Mouse (Mus musculus) forebrain, postnatal 0 days (tissue): ENCODE data around the gene Rpl28. TPM values are rescaled to one million over a fixed set of nuclear protein-coding genes. Genes with fewer than 3 reads are reported as not detected.
"Not testable (repeated sequence)": the region's sequence is repeated elsewhere in the genome, so short reads cannot be mapped to it uniquely, and the experiment has no call there.

ENCODE experiments used
- ATAC-seq: fragments of 200-750 bp; cut with Nextera tagmentation; 2 replicates; pipeline ENCODE4 v1.8.0; 2017; ENCODE audit warnings: mild to moderate bottlenecking, moderate library complexity
- DNase-seq: peaks from one replicate; pipeline ENCODE4 v3.0.0-alpha.2; 2015
- H3K27ac ChIP-seq: fragments of 300-500 bp; sonication (generic); 2 replicates; pipeline ENCODE4 v1.5.1; 2014; ENCODE audit warnings: low read depth, mild to moderate bottlenecking, antibody characterized with exemption, low read length, moderate library complexity, mixed read lengths
- H3K27me3 ChIP-seq: fragments of 300-500 bp; sonication (generic); 2 replicates; pipeline ENCODE4 v1.6.1; 2014; ENCODE audit warnings: mild to moderate bottlenecking, low read length, mixed read lengths; ENCODE audit not compliant: insufficient read depth
- H3K36me3 ChIP-seq: fragments of 300-500 bp; sonication (generic); 2 replicates; pipeline ENCODE4 v1.6.1; 2014; ENCODE audit warnings: mild to moderate bottlenecking, moderate library complexity; ENCODE audit not compliant: insufficient read depth
- H3K4me1 ChIP-seq: fragments of 300-500 bp; sonication (generic); 2 replicates; pipeline ENCODE4 v1.6.1; 2014; ENCODE audit warnings: antibody characterized with exemption; ENCODE audit not compliant: insufficient read depth
- H3K4me2 ChIP-seq: fragments of 300-500 bp; sonication (generic); 2 replicates; pipeline ENCODE4 v1.6.1; 2014; ENCODE audit warnings: low read depth, mild to moderate bottlenecking, moderate library complexity
- H3K4me3 ChIP-seq: fragments of 300-500 bp; sonication (generic); 2 replicates; pipeline ENCODE4 v1.5.1; 2014; ENCODE audit warnings: low read depth, low read length, mixed read lengths
- H3K9ac ChIP-seq: fragments of 300-500 bp; sonication (generic); 2 replicates; pipeline ENCODE4 v1.6.1; 2014; ENCODE audit warnings: mild to moderate bottlenecking
- H3K9me3 ChIP-seq: fragments of 300-500 bp; sonication (generic); 2 replicates; pipeline ENCODE4 v1.6.1; 2016; ENCODE audit warnings: low read length
- CTCF ChIP-seq: sonication (generic); IDR thresholded peaks from 2 replicates; pipeline ENCODE4 v1.5.1; 2016; ENCODE audit warnings: antibody characterized with exemption, control low read depth, low read depth
- WGBS: fragments of 180-500 bp; shearing (Covaris S2); extraction: QIAGEN DNeasy Blood & Tissue Kit; methylation state at CpG from one replicate; pipeline ENCODE4 v1.1.7; 2014; 5-methylcytosine and 5-hydroxymethylcytosine counted together
- polyA plus RNA-seq: library from polyadenylated mRNA; unstranded; fragments of >200 nt; fragmentation: Nextera tagmentation; extraction: Ambion mirVana; gene quantifications from 2 replicates; pipeline ENCODE4 v1.2.1, GENCODE M21; 2015
- total RNA-seq: library from RNA; depleted of rRNA; stranded (reverse); fragments of >200 nt; gene quantifications from 2 replicates; pipeline ENCODE4 v1.2.3, GENCODE M21; 2014

Gene Rpl28
- total and polyA plus RNA-seq, 2 experiments from 2014 or later, result 161 to 313 TPM

- no peak for TF ChIP-seq CTCF
- 87% methylated on average over 14 of the region's 14 CpGs for WGBS
- ATAC-seq, result no peak
These were observed 8.9 kb upstream of the Rpl28 start for GRCm38 (mm10) chr7:4783667-4784268.

DNA sequence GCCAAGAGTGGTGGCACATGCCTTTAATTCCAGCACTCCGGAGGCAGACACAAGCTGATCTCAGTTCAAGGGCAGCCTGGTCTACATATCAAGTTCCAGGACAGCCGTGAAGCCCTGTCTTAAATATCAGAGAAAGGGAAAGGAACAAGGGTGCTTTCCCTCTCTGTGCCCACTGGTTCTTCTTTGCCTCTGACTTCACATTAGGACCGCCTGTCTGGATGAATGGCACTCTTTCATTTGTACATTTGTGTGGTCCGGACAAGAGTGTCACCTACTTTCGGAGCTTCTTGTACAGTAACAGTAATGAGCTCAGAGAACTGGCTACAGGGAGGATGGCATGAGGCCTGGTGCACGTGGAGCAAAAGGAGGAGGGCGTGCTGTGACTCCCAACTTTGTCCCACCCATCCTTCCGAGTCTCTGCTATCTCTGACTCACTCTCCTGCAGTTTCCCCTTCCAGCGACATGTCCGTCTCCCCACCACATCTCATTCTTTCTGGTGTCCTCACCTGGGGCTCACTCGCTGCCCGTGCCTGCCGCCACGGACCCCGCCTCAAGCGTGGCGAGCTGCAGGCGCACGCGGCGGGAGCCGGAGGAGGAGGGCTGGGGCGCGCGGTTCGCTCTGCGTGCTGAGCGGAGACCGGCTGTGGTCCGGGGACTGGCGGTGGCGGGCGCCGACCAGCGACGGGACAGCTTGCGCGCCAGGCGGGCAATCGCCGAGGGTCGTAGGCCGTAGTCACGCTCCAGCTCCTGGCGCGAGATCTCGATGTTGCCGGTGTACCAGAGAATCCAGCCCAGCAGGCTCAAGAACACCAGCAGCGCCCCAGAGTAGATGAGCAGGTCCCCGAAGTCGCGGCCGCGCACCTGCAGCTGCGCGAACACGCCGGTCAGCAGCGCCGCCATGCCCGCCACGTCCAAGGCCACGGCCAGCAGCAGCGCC, 3.9 kb upstream of the Rpl28 start:
- H3K9me3 ChIP-seq, result no peaks in the 10 kb centered on the region
- peak overlapping the region; percentile 56 for H3K4me3 ChIP-seq
- no peaks in the 10 kb centered on the region for H3K27me3 ChIP-seq
- peak; percentile 38; the same call in 1 of the 2 replicates for TF ChIP-seq CTCF
- peak overlapping the region; percentile 74 for H3K9ac ChIP-seq
- WGBS, result 2% methylated on average over 59 of the region's 64 CpGs
- 0 out of 2 replicates have a peak, but pooled peaks cover 2% of the 10 kb centered on the region for H3K4me1 ChIP-seq
- DNase-seq, result peak; percentile 62
- H3K36me3 ChIP-seq, result no peaks in the 10 kb centered on the region
- ATAC-seq, result peak; percentile 19
- peak overlapping the region; percentile 45 for H3K27ac ChIP-seq
- peak overlapping the region; percentile 93 for H3K4me2 ChIP-seq

More at GRCm38 (mm10) chr7:4783667-4784268, 8.9 kb upstream of the Rpl28 start:
- Histone ChIP-seq H3K9me3 (no peaks in the 10 kb centered on the region), H3K36me3 (no peaks in the 10 kb centered on the region), H3K4me3 (no peak overlapping the region), H3K27ac (no peak overlapping the region), H3K9ac (no peak overlapping the region), H3K4me2 (no peak overlapping the region), H3K4me1 (no peaks in the 10 kb centered on the region), H3K27me3 (0 out of 2 replicates have a peak, but pooled peaks cover 4% of the 10 kb centered on the region)
- no peak for DNase-seq

DNA sequence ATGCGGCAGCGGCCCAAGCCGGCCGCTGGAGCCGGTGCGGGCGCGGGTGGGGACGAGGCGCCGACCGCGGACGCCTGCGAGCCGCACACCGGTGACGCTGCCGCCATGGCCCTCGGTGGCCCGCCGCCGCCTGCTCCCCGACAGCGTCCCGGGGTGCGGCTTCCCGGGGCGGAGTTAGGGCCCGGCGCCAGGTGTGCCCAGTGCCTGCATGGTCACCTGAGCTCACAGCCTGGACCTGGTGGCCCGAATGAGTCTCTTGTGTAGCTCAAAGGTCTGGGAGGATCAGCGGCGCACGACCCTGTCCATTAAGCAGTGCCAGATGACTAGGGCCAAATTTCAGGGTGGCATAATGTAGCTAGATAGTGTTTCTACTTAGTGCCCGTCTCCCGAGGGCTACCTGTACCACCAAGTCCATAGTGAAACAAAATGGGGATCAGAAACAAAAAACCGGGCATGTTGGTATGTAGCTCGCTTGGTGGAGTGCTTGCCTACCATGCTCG, 3.2 kb upstream of the Rpl28 start, which contains the start of gene Tmem238:
Gene Tmem238 (minus strand): TSS at position 221 of the 500 bp plus-strand sequence.
- Histone ChIP-seq H3K4me3 (peak within 1 kb of the TSS; percentile 56), H3K27me3 (no peaks in the 10 kb centered on the region), H3K9ac (peak within 1 kb of the TSS; percentile 74), H3K4me1 (0 out of 2 replicates have a peak, but pooled peaks cover 4% of the 10 kb centered on the region), H3K9me3 (no peaks in the 10 kb centered on the region), H3K4me2 (peak within 1 kb of the TSS; percentile 93), H3K36me3 (peaks cover 5% of the 10 kb centered on the region; the same call in 1 of the 2 replicates), H3K27ac (peak within 1 kb of the TSS; percentile 45)
- WGBS, result 8% methylated on average over 40 of the region's 40 CpGs
- no peak for TF ChIP-seq CTCF
- no peak for ATAC-seq
- DNase-seq, result no peak

DNA sequence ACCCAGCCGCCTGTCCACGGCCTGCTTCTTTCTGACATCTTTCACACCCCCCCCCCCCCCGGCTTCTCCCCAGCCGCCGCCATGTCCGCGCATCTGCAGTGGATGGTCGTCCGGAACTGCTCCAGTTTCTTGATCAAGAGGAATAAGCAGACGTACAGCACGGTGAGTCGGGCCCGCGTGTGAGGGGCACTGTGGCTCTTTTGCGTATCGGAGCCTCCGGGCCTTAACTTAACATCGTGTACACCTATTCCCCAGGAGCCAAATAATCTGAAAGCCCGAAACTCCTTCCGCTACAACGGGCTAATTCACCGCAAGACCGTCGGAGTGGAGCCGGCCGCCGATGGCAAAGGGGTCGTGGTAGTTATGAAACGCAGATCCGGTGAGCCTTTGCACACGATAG, 574 bp downstream of the Rpl28 start:
- ATAC-seq, result peak; percentile 13
- peak overlapping the region; percentile 91 for H3K9ac ChIP-seq
- H3K9me3 ChIP-seq, DNase-seq, H3K27me3 ChIP-seq, H3K4me1 ChIP-seq: not testable (repeated sequence)
- peaks cover 26% of the 10 kb centered on the region for H3K36me3 ChIP-seq
- H3K27ac ChIP-seq, result peak overlapping the region; percentile 89
- under 1% methylated on average over 31 of the region's 31 CpGs for WGBS
- H3K4me3 ChIP-seq, result peak overlapping the region; percentile 93
- peak overlapping the region; percentile 73 for H3K4me2 ChIP-seq

- peak overlapping the region; percentile 91 for H3K9ac ChIP-seq
- 34% methylated on average over 4 of the region's 4 CpGs for WGBS
- no peaks in the 10 kb centered on the region for H3K27me3 ChIP-seq
- DNase-seq (no peak), ATAC-seq (no peak)
- peak overlapping the region; percentile 93 for H3K4me3 ChIP-seq
- peak overlapping the region; percentile 73 for H3K4me2 ChIP-seq
- H3K9me3 ChIP-seq, result no peaks in the 10 kb centered on the region
- H3K4me1 ChIP-seq, result 0 out of 2 replicates have a peak, but pooled peaks cover 4% of the 10 kb centered on the region
- TF ChIP-seq CTCF, result no peak
- H3K36me3 ChIP-seq, result peaks cover 26% of the 10 kb centered on the region
- H3K27ac ChIP-seq, result no peak overlapping the region
These were observed 1.0 kb downstream of the Rpl28 start for GRCm38 (mm10) chr7:4793674-4794073.

GRCm38 (mm10) chr7:4794631-4795168, 2.0 kb downstream of the Rpl28 start:
- WGBS, result 86% methylated on average over 3 of the region's 3 CpGs
- DNase-seq, result no peak
- 0 out of 2 replicates have a peak, but pooled peaks cover 4% of the 10 kb centered on the region for H3K4me1 ChIP-seq
- no peak overlapping the region for H3K9ac ChIP-seq
- H3K4me3 ChIP-seq, result no peak overlapping the region
- no peak for TF ChIP-seq CTCF
- no peak overlapping the region for H3K4me2 ChIP-seq
- no peaks in the 10 kb centered on the region for H3K9me3 ChIP-seq
- no peaks in the 10 kb centered on the region for H3K27me3 ChIP-seq
- peaks cover 26% of the 10 kb centered on the region for H3K36me3 ChIP-seq
- no peak overlapping the region for H3K27ac ChIP-seq
- ATAC-seq, result no peak
